Mouse (Mus musculus) thymus, postnatal 14 days (tissue): ENCODE results near the gene Kif21a.

Experiments
- DNase-seq: peaks from one replicate; pipeline ENCODE4 v3.0.0; 2021

Kif21a gene

GRCm38 (mm10) chr15:90929043-90929442 lies 120.7 kb downstream of the Kif21a start:
- DNase-seq = peak; percentile 3

DNA sequence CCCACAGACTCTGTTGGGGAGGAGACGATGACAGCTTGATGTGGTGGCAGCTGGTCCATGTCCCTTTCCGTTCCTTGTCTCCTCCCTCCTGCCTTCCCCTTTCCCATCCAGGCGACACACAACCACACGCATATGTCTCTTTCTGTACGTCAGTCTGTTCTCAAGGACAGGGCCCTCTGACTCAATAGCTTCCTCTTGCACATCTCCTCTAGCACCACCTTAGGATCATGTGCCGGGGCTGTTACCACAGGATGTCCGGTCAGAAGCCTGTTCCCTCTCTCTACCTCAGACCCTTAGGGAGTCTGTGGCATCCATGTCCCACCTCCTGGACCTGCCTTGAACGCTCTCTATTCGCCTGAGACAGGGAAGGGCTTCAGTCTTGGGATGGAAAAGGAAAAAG lies 153.3 kb downstream of the Kif21a start:
- DNase-seq = no peak

DNA sequence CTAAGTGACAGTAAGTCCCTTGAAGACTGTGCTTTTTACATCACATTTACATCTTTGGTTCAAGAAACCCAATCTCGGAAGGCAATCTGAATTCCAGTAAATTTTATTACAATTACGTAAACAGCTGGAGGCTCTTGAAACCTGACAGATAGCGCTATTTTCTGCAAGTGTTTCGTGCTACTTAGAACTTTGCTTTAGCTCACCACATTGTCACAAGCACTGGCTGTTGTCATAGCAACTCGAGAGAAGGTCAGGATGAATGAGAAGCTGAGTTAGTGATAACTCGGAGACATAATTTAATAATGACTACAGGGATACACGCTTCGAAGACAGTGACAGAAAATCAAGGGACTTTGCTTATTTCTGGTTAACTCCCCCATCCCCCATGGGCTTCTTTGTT lies 162.3 kb downstream of the Kif21a start:
- no peak for DNase-seq
